Mouse (Mus musculus) midbrain, embryonic 16.5 days (tissue): ENCODE measurements around the gene Zfp663. TPM values are rescaled to one million over a fixed set of nuclear protein-coding genes. Genes with fewer than 3 reads are reported as not detected.
A peak's percentile ranks its signal among the peaks of the same experiment; 100 is the strongest.

Experiments
- ATAC-seq: fragments of 200-750 bp; cut with Nextera tagmentation; 2 replicates; pipeline ENCODE4 v1.8.0; 2017; ENCODE audit warnings: moderate TSS enrichment
- H3K27ac ChIP-seq: fragments of 300-500 bp; sonication (generic); 2 replicates; pipeline ENCODE4 v1.5.1; 2014; ENCODE audit warnings: mild to moderate bottlenecking, low read length, mixed read lengths
- H3K27me3 ChIP-seq: fragments of 300-500 bp; sonication (generic); 2 replicates; pipeline ENCODE4 v1.6.1; 2014; ENCODE audit warnings: low read depth, low read length, mixed read lengths; ENCODE audit not compliant: control insufficient read depth, insufficient read depth
- H3K36me3 ChIP-seq: fragments of 300-500 bp; sonication (generic); 2 replicates; pipeline ENCODE4 v1.6.1; 2014; ENCODE audit warnings: mild to moderate bottlenecking, low read length, moderate library complexity, mixed read lengths; ENCODE audit not compliant: control insufficient read depth, insufficient read depth
- H3K4me1 ChIP-seq: fragments of 300-500 bp; sonication (generic); 2 replicates; pipeline ENCODE4 v1.6.1; 2014; ENCODE audit warnings: mild to moderate bottlenecking, low read length, mixed read lengths; ENCODE audit not compliant: control insufficient read depth, insufficient read depth
- H3K4me2 ChIP-seq: fragments of 300-500 bp; sonication (generic); 2 replicates; pipeline ENCODE4 v1.6.1; 2014; ENCODE audit warnings: mild to moderate bottlenecking, low read length, mixed read lengths
- H3K4me3 ChIP-seq: fragments of 300-500 bp; sonication (generic); 2 replicates; pipeline ENCODE4 v1.5.1; 2014; ENCODE audit warnings: low read depth, mild to moderate bottlenecking, low read length, moderate library complexity, mixed read lengths
- H3K9ac ChIP-seq: fragments of 300-500 bp; sonication (generic); 2 replicates; pipeline ENCODE4 v1.6.1; 2014; ENCODE audit warnings: low read depth, low read length, mixed read lengths
- H3K9me3 ChIP-seq: fragments of 300-500 bp; sonication (generic); replicated peaks from 2 replicates; pipeline ENCODE4 v1.6.1; 2014; ENCODE audit warnings: mild to moderate bottlenecking, low read length, mixed read lengths; ENCODE audit not compliant: control insufficient read depth, poor library complexity, severe bottlenecking
- WGBS: fragments of 180-500 bp; shearing (Covaris S2); extraction: QIAGEN DNeasy Blood & Tissue Kit; methylation state at CpG from one replicate; pipeline ENCODE4 v1.1.7; 2014; 5-methylcytosine and 5-hydroxymethylcytosine counted together
- polyA plus RNA-seq: library from polyadenylated mRNA; unstranded; fragments of >200 nt; fragmentation: Nextera tagmentation; extraction: Ambion mirVana; gene quantifications from 2 replicates; pipeline ENCODE4 v1.2.1, GENCODE M21; 2015

Gene Zfp663
- polyA plus RNA-seq, 1 experiment from 2014 or later = 7.3 TPM

GRCm38 (mm10) chr2:165398164-165398785 is 29.7 kb upstream of the Zfp663 start:
- no peak overlapping the region for H3K9ac ChIP-seq
- H3K36me3 ChIP-seq = no peaks in the 10 kb centered on the region
- WGBS = 56% methylated on average over 15 of the region's 15 CpGs
- no peaks in the 10 kb centered on the region for H3K27me3 ChIP-seq
- no peak overlapping the region for H3K4me3 ChIP-seq
- no peak for ATAC-seq
- 0 out of 2 replicates have a peak, but pooled peaks cover 2% of the 10 kb centered on the region for H3K9me3 ChIP-seq
- H3K4me2 ChIP-seq = no peak overlapping the region
- H3K27ac ChIP-seq = no peak overlapping the region
- peaks cover 11% of the 10 kb centered on the region; the same call in 1 of the 2 replicates for H3K4me1 ChIP-seq

- WGBS = 58% methylated on average over 23 of the region's 23 CpGs
- Histone ChIP-seq H3K4me3 (no peak overlapping the region), H3K9me3 (0 out of 2 replicates have a peak, but pooled peaks cover 2% of the 10 kb centered on the region), H3K27ac (no peak overlapping the region), H3K9ac (0 out of 2 replicates have a peak overlapping the region, but pooled peaks have one; percentile 14), H3K36me3 (no peaks in the 10 kb centered on the region), H3K4me1 (peaks cover 11% of the 10 kb centered on the region; the same call in 1 of the 2 replicates), H3K4me2 (no peak overlapping the region), H3K27me3 (no peaks in the 10 kb centered on the region)
- ATAC-seq = no peak
Observed at GRCm38 (mm10) chr2:165397502-165398163, 29.1 kb upstream of the Zfp663 start.

GRCm38 (mm10) chr2:165396831-165397501 is 28.4 kb upstream of the Zfp663 start:
- Histone ChIP-seq H3K4me2 (no peak overlapping the region), H3K27ac (no peak overlapping the region), H3K9ac (no peak overlapping the region), H3K4me1 (peaks cover 11% of the 10 kb centered on the region; the same call in 1 of the 2 replicates), H3K27me3 (no peaks in the 10 kb centered on the region), H3K36me3 (no peaks in the 10 kb centered on the region), H3K4me3 (no peak overlapping the region), H3K9me3 (0 out of 2 replicates have a peak, but pooled peaks cover 2% of the 10 kb centered on the region)
- 39% methylated on average over 20 of the region's 20 CpGs for WGBS
- peak; percentile 49; the same call in 1 of the 2 replicates for ATAC-seq

- no peak overlapping the region for H3K27ac ChIP-seq
- no peaks in the 10 kb centered on the region for H3K27me3 ChIP-seq
- H3K9ac ChIP-seq = no peak overlapping the region
- peaks cover 4% of the 10 kb centered on the region for H3K4me1 ChIP-seq
- H3K4me3 ChIP-seq = no peak overlapping the region
- ATAC-seq = no peak
- no peak overlapping the region for H3K4me2 ChIP-seq
- WGBS = 90% methylated on average over 4 of the region's 4 CpGs
- no peaks in the 10 kb centered on the region for H3K36me3 ChIP-seq
- 0 out of 2 replicates have a peak, but pooled peaks cover 2% of the 10 kb centered on the region for H3K9me3 ChIP-seq
Observed at GRCm38 (mm10) chr2:165392156-165392555, 23.6 kb upstream of the Zfp663 start.

GRCm38 (mm10) chr2:165391561-165391960 is 23.0 kb upstream of the Zfp663 start:
- WGBS = 15% methylated on average over 8 of the region's 8 CpGs
- peaks cover 6% of the 10 kb centered on the region for H3K4me1 ChIP-seq
- H3K4me3 ChIP-seq = no peak overlapping the region
- no peak overlapping the region for H3K27ac ChIP-seq
- H3K9ac ChIP-seq = no peak overlapping the region
- no peak for ATAC-seq
- H3K4me2 ChIP-seq = no peak overlapping the region
- H3K9me3 ChIP-seq = 0 out of 2 replicates have a peak, but pooled peaks cover 2% of the 10 kb centered on the region
- H3K36me3 ChIP-seq = no peaks in the 10 kb centered on the region
- H3K27me3 ChIP-seq = no peaks in the 10 kb centered on the region

DNA sequence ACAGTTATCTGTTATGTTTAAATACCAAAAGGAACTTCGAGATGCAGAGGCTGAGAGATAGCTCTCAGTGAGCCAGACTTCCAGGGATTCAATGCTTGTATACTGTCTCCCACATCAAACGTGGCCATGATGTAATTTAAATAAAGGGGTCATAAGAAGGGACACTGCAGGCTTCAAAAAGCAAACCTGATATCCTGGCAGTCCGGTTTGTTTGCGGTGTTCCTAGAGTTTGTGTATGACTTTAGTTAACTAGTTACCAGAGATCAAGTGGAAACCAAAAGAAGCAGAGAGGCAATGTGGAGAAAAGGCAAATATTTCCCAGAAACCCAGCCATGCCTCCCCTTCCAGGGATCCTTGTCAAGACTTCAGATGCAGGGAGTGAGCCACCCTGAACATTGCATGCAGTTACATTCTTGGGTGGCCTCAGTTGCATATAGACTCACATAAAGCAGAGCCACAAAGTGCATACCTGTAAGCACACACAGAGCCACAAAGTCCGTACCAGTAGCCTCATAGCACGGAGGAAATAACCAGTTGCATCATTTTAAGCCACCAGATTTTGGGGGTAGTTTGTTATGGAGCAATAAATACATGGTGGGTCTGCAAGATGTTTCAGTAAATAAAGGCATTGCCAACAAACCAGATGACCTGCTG is 20.9 kb upstream of the Zfp663 start:
- H3K4me1 ChIP-seq = peaks cover 14% of the 10 kb centered on the region
- 84% methylated on average over 6 of the region's 6 CpGs for WGBS
- H3K27me3 ChIP-seq = no peaks in the 10 kb centered on the region
- H3K4me3 ChIP-seq = no peak overlapping the region
- no peak overlapping the region for H3K4me2 ChIP-seq
- 0 out of 2 replicates have a peak, but pooled peaks cover 2% of the 10 kb centered on the region for H3K9me3 ChIP-seq
- no peak for ATAC-seq
- peaks cover 4% of the 10 kb centered on the region; the same call in 1 of the 2 replicates for H3K36me3 ChIP-seq
- H3K27ac ChIP-seq = no peak overlapping the region
- no peak overlapping the region for H3K9ac ChIP-seq

DNA sequence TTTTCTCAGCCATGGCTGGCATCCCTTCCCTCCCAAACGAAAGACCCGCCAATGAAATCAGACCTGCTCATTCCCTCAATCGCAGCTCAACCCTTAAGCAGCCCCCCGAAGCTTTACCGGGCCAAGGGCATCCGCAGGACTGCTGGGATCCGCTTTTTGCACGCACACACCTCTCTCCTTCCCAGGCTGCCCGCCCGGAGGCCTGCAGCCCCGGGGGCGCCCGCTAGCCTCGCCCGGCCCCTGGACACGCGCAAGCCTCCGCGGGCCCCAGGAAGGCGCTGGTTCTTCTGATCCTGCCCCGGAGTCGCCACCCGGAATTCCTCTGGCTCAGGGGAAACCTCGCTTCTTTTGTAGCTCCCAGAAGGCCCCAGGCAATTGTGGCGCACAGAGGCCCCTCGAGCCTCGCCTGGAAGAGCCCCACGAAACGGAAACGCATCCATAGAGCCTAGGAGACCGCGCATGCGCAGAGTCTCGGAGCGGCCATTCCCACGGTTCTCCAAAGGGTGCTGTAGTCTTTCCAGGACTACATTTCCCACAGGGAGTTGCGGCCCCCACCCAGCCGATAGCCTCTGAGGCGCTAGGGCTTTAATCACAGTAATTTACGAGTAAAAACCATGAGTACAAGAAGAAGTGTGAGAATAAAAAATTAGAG is 19.4 kb upstream of the Zfp663 start, which contains the start of gene Zfp334:
TSS of gene Zfp334 (minus strand) at position 416 of the 652 bp plus-strand sequence.
- under 1% methylated on average over 40 of the region's 40 CpGs for WGBS
- peaks cover 12% of the 10 kb centered on the region; the same call in 1 of the 2 replicates for H3K36me3 ChIP-seq
- peak within 1 kb of the TSS; percentile 77 for H3K4me2 ChIP-seq
- no peaks in the 10 kb centered on the region for H3K27me3 ChIP-seq
- H3K4me1 ChIP-seq = peaks cover 14% of the 10 kb centered on the region
- H3K9me3 ChIP-seq = no peaks in the 10 kb centered on the region
- H3K27ac ChIP-seq = peak within 1 kb of the TSS; percentile 94
- H3K9ac ChIP-seq = peak within 1 kb of the TSS; percentile 99
- ATAC-seq = peak; percentile 92
- peak within 1 kb of the TSS; percentile 88 for H3K4me3 ChIP-seq

DNA sequence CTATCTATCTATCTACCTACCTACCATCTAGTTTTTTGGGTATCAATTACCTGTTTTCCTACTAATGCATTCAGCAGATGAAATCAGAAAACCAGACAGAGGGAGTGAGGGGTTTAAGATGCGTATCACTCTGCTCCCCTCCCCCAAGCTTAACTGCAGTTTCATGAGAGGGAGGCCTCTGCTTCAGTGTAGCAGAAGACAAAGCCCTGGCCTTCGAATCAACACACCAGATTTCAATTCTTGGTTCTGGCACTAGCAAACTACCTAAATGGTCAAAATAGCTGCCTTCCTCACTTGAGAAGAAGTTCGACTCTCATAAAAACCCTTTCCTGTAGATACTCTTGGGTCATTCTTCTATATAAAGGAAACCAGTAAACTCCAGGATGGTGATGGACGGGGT is 18.8 kb upstream of the Zfp663 start:
- Histone ChIP-seq H3K27me3 (no peaks in the 10 kb centered on the region), H3K4me3 (peak overlapping the region; percentile 88), H3K4me1 (peaks cover 14% of the 10 kb centered on the region), H3K4me2 (peak overlapping the region; percentile 77), H3K9me3 (no peaks in the 10 kb centered on the region), H3K36me3 (peaks cover 17% of the 10 kb centered on the region), H3K9ac (peak overlapping the region; percentile 99), H3K27ac (peak overlapping the region; percentile 94)
- WGBS = 5% methylated on average over 4 of the region's 4 CpGs
- ATAC-seq = no peak
